Mouse (Mus musculus) neural tube, embryonic 12.5 days (tissue): ENCODE measurements around the gene Shpk. TPM values are rescaled to one million over a fixed set of nuclear protein-coding genes. Genes with fewer than 3 reads are reported as not detected.

Experiments used
- ATAC-seq: fragments of 200-750 bp; cut with Nextera tagmentation; 2 replicates; pipeline ENCODE4 v1.8.0; 2017; ENCODE audit warnings: low read depth, mild to moderate bottlenecking, moderate TSS enrichment, moderate library complexity; ENCODE audit not compliant: low FRiP score
- H3K27ac ChIP-seq: fragments of 300-500 bp; sonication (generic); 2 replicates; pipeline ENCODE4 v1.5.1; 2016
- H3K27me3 ChIP-seq: fragments of 300-500 bp; sonication (generic); replicated peaks from 2 replicates; pipeline ENCODE4 v1.6.1; 2016; ENCODE audit warnings: mild to moderate bottlenecking
- H3K36me3 ChIP-seq: fragments of 300-500 bp; sonication (generic); 2 replicates; pipeline ENCODE4 v1.6.1; 2016; ENCODE audit warnings: mild to moderate bottlenecking
- H3K4me1 ChIP-seq: fragments of 300-500 bp; sonication (generic); 2 replicates; pipeline ENCODE4 v1.6.1; 2016
- H3K4me2 ChIP-seq: fragments of 300-500 bp; sonication (generic); replicated peaks from 2 replicates; pipeline ENCODE4 v1.6.1; 2016; ENCODE audit warnings: mild to moderate bottlenecking
- H3K4me3 ChIP-seq: fragments of 300-500 bp; sonication (generic); 2 replicates; pipeline ENCODE4 v1.5.1; 2016
- H3K9ac ChIP-seq: fragments of 300-500 bp; sonication (generic); 2 replicates; pipeline ENCODE4 v1.6.1; 2016; ENCODE audit warnings: mild to moderate bottlenecking
- H3K9me3 ChIP-seq: fragments of 300-500 bp; sonication (generic); 2 replicates; pipeline ENCODE4 v1.6.1; 2016; ENCODE audit warnings: mild to moderate bottlenecking
- WGBS: fragments of 180-500 bp; shearing (Covaris S2); methylation state at CpG from one replicate; pipeline ENCODE4 v1.1.7; 2016; 5-methylcytosine and 5-hydroxymethylcytosine counted together
- polyA plus RNA-seq: library from polyadenylated mRNA; unstranded; fragments of >200 nt; fragmentation: Nextera tagmentation; extraction: Ambion mirVana; gene quantifications from 2 replicates; pipeline ENCODE4 v1.2.1, GENCODE M21; 2016

The Shpk gene
- polyA plus RNA-seq = 1.9 and 2.3 TPM in 2 replicates

DNA sequence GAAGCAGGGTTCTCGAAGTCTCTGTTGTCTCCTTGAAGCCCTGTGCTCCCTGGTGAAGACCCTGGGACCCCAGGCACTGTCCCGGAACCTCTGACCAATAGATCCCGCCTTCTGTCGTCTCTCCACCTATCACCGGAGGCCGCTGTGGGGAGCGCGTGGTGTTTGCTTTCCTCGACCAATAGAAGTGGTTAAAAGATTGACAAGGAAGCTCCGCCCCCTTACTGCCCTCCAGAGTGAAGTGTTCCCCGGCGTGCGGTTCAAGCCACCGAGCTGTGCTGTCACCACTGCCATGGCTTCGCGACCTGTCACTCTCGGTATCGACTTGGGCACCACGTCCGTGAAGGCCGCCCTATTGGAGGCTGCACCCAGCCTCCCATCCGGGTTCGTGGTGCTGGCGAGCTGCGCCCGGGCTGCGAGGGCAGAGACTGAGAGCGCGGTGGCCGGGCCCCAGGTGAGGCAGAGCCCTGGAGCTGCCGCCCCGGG lies at the start of gene Shpk:
Gene Shpk, plus strand, starts transcription at position 231 of the 483 bp plus-strand sequence.
- H3K4me3 ChIP-seq = peak within 1 kb of the TSS; percentile 63
- peak; percentile 98 for ATAC-seq
- no peaks in the 10 kb centered on the region for H3K27me3 ChIP-seq
- H3K4me2 ChIP-seq = peak within 1 kb of the TSS; percentile 93
- no peaks in the 10 kb centered on the region for H3K9me3 ChIP-seq
- WGBS = under 1% methylated on average over 32 of the region's 32 CpGs
- peaks cover 18% of the 10 kb centered on the region for H3K4me1 ChIP-seq
- H3K27ac ChIP-seq = no peak within 1 kb of the TSS
- H3K36me3 ChIP-seq = peaks cover 10% of the 10 kb centered on the region
- peak within 1 kb of the TSS; percentile 74 for H3K9ac ChIP-seq

DNA sequence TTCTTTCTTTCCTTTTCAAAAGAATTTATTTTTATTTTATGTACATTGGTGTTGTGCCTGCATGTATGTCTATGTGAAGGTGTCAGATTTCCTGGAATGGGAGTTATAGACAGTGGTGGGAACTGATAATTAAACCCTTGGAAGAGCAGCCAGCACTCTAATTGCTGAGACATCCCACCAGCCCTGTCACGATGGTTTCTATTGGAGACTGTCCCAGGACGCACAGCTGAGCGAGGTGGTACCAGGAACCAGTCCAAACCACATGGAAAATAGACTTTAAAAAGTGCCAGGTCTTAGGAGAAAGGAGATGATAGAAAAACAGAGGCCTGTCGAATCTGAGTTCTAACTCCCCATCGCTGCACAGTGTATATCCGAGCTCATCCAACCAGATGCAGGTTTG lies 44.2 kb upstream of the Shpk start:
- no peak overlapping the region for H3K9ac ChIP-seq
- no peak for ATAC-seq
- no peaks in the 10 kb centered on the region for H3K9me3 ChIP-seq
- H3K4me2 ChIP-seq = no peak overlapping the region
- no peaks in the 10 kb centered on the region for H3K36me3 ChIP-seq
- no peak overlapping the region for H3K27ac ChIP-seq
- H3K27me3 ChIP-seq = peaks cover 8% of the 10 kb centered on the region
- no peaks in the 10 kb centered on the region for H3K4me1 ChIP-seq
- WGBS = 80% methylated on average over 6 of the region's 6 CpGs
- H3K4me3 ChIP-seq = no peak overlapping the region

DNA sequence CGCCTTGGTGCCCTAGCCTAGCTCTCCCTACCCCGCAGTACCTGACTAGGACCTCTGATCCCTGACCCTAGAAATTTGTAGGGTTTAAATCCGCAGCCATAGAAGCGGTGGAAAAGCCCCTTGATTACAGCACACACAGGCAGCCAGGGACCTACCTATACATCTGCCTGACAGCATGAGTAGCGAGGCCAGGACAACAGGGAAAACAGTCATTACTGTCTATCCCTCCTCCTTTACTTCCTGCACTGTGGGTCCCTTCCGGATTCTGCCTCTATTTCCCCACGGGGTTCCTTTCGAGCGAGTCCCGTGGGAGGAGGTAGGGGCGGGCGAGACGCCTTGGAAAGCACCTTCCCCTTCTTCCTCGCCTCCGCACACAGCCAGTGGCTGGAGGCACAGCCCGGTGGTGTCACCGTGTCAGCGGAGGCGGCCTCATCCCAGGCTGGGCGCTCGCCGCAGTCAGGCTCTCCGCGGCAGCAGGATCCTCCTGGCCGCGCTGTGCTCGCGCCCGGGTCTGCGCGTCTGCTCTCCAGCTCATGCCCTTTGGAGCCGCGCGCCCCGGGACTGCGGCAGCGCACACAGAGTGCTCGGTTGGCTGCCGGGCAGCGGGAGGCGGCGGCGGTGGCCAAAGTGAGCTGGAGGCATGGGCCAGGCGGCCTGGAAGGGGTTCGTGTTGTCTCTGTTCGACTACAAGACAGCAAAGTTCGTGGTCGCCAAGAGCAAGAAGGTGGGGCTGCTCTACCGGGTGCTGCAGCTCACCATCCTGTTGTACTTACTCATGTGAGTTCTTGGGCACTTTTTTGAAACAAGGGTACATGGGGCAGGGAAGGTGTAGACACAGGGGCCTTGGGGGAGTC lies 39.1 kb upstream of the Shpk start, which contains the start of gene P2rx5:
Gene P2rx5, plus strand, starts transcription at position 465 of the 854 bp plus-strand sequence.
- 0 out of 2 replicates have a peak, but pooled peaks cover 4% of the 10 kb centered on the region for H3K4me1 ChIP-seq
- H3K4me3 ChIP-seq = peak within 1 kb of the TSS; percentile 36
- peaks cover 23% of the 10 kb centered on the region for H3K27me3 ChIP-seq
- H3K9ac ChIP-seq = peak within 1 kb of the TSS; percentile 45
- H3K9me3 ChIP-seq = no peaks in the 10 kb centered on the region
- ATAC-seq = 0 out of 2 replicates have a peak, but pooled peaks have one; percentile 48
- peak within 1 kb of the TSS; percentile 75 for H3K4me2 ChIP-seq
- no peaks in the 10 kb centered on the region for H3K36me3 ChIP-seq
- no peak within 1 kb of the TSS for H3K27ac ChIP-seq
- WGBS = 2% methylated on average over 49 of the region's 49 CpGs

DNA sequence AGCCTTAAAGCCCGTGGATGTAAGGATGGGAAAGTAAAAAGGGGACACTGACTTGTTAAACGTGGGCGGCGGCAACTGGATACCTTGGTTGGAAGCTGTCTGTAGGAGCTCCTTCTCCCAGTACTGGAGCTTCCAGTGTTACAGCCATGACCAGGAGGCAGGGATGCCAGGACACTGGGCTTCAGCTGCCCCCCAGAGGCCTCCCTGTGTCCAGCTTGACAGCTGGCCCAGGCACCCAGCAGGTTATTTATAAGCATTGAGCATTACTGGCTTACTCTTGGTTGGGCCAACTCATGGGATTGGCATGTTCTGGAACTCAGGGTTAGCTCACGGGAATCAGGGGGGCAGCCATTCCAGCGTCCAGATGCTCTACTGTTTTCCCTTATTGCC lies 38.5 kb upstream of the Shpk start:
- 0 out of 2 replicates have a peak, but pooled peaks cover 4% of the 10 kb centered on the region for H3K4me1 ChIP-seq
- no peak overlapping the region for H3K9ac ChIP-seq
- WGBS = 22% methylated on average over 6 of the region's 6 CpGs
- no peak overlapping the region for H3K4me3 ChIP-seq
- H3K27ac ChIP-seq = no peak overlapping the region
- H3K36me3 ChIP-seq = no peaks in the 10 kb centered on the region
- peak overlapping the region; percentile 75 for H3K4me2 ChIP-seq
- H3K27me3 ChIP-seq = peaks cover 23% of the 10 kb centered on the region
- no peaks in the 10 kb centered on the region for H3K9me3 ChIP-seq
- ATAC-seq = no peak

DNA sequence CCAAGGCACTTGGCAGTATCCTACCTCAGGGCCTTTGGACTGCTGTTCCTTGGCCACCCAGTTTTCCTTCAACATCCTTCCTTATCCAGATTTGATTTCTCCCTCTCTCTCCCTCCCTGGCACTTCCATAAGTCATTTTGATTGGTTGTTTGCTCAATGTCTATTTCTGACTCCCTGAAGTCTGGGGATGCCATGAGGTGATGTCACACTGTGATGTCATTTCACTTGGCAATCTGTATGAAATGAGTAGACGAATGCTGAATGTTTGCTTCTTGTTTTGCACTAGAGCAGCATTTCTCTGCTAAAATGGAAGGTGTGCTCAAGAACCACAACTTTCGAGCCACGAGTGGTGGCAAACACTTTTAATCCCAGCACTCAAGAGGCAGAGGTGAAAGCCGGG lies 37.6 kb upstream of the Shpk start:
- Histone ChIP-seq H3K27ac (no peak overlapping the region), H3K9me3 (no peaks in the 10 kb centered on the region), H3K9ac (no peak overlapping the region), H3K4me3 (no peak overlapping the region), H3K36me3 (no peaks in the 10 kb centered on the region), H3K4me2 (no peak overlapping the region), H3K27me3 (peaks cover 23% of the 10 kb centered on the region), H3K4me1 (0 out of 2 replicates have a peak, but pooled peaks cover 4% of the 10 kb centered on the region)
- 90% methylated on average over 4 of the region's 4 CpGs for WGBS
- no peak for ATAC-seq

DNA sequence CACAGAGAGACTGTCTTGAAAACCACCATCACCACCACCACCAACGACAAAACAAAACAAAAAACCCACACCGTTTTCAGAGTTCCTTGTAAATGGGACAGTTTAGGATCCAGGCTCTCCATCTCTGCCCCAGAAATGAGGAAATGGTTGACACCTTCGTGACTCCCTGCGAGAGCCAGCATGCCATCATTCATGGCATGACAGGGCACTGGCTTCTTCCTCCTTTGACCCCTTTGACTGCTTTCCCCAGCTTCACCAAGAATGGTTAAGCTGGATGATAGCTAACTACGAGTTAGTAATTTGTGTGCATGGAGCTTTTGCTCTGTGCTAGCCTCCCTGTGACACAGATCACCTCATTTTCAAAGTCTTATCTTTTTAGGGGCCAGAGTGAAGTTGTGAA lies 37.0 kb upstream of the Shpk start:
- 71% methylated on average over 5 of the region's 5 CpGs for WGBS
- H3K4me1 ChIP-seq = 0 out of 2 replicates have a peak, but pooled peaks cover 4% of the 10 kb centered on the region

DNA sequence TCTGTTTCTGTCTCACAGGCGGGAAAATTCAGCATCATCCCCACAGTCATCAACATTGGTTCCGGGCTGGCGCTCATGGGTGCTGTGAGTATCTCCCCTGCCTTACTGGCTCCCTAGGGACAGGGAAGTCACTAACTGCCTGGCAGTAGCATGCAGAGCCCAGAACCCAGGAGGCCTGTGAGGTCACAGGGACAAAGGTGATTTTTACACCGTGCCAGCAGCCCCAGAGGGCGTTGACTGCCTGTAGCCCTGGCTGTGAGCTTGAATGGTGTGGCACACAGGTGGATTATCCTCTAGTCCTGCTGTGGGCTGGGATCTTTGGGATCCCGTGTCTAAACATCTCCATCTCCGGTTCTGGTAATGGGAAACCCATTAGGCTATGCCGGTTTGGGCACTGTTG lies 31.2 kb upstream of the Shpk start:
- 0 out of 2 replicates have a peak overlapping the region, but pooled peaks have one; percentile 17 for H3K9ac ChIP-seq
- WGBS = 88% methylated on average over 8 of the region's 8 CpGs
- ATAC-seq = no peak
- H3K36me3 ChIP-seq = peaks cover 8% of the 10 kb centered on the region; the same call in 1 of the 2 replicates
- H3K4me3 ChIP-seq = no peak overlapping the region
- no peak overlapping the region for H3K27ac ChIP-seq
- no peak overlapping the region for H3K4me2 ChIP-seq
- no peaks in the 10 kb centered on the region for H3K27me3 ChIP-seq
- H3K9me3 ChIP-seq = no peaks in the 10 kb centered on the region
- no peaks in the 10 kb centered on the region for H3K4me1 ChIP-seq

More for the DNA sequence above, 37.0 kb upstream of the Shpk start:
- ATAC-seq = no peak
- Histone ChIP-seq H3K9ac (no peak overlapping the region), H3K9me3 (no peaks in the 10 kb centered on the region), H3K4me3 (no peak overlapping the region), H3K4me2 (no peak overlapping the region), H3K36me3 (no peaks in the 10 kb centered on the region), H3K27me3 (peaks cover 23% of the 10 kb centered on the region), H3K27ac (no peak overlapping the region)

- 84% methylated on average over 6 of the region's 6 CpGs for WGBS
- Histone ChIP-seq H3K27ac (no peak overlapping the region), H3K9ac (no peak overlapping the region), H3K9me3 (no peaks in the 10 kb centered on the region), H3K4me3 (no peak overlapping the region), H3K4me1 (no peaks in the 10 kb centered on the region), H3K4me2 (no peak overlapping the region), H3K27me3 (no peaks in the 10 kb centered on the region), H3K36me3 (peaks cover 10% of the 10 kb centered on the region; the same call in 1 of the 2 replicates)
- no peak for ATAC-seq
Observed at GRCm38 (mm10) chr11:73168576-73168975, 30.7 kb upstream of the Shpk start.

DNA sequence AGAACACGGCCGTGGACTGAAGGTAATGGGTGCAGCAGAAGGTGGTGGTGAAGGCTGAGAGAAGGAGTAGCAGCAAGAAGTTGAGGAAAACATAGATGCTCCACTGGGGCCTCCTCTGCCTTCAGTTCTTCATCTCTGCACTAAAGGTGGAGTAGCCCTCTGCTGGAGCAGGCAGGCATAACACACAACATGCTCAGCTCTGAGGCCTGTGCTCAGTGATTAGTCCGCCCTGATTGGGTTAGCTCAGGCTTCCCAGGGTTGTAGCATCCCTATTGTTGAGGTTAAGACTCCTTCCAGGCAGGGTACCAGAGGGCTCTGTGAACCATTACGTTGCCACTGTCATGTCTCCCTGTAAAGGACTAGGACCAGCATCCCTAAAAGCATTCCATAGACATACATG lies 30.0 kb upstream of the Shpk start:
- WGBS = 55% methylated on average over 4 of the region's 4 CpGs
- peak; percentile 60; the same call in 1 of the 2 replicates for ATAC-seq
- H3K4me1 ChIP-seq = no peaks in the 10 kb centered on the region
- H3K9me3 ChIP-seq = no peaks in the 10 kb centered on the region
- H3K4me2 ChIP-seq = no peak overlapping the region
- no peak overlapping the region for H3K27ac ChIP-seq
- H3K9ac ChIP-seq = no peak overlapping the region
- H3K27me3 ChIP-seq = no peaks in the 10 kb centered on the region
- peaks cover 13% of the 10 kb centered on the region; the same call in 1 of the 2 replicates for H3K36me3 ChIP-seq
- no peak overlapping the region for H3K4me3 ChIP-seq

DNA sequence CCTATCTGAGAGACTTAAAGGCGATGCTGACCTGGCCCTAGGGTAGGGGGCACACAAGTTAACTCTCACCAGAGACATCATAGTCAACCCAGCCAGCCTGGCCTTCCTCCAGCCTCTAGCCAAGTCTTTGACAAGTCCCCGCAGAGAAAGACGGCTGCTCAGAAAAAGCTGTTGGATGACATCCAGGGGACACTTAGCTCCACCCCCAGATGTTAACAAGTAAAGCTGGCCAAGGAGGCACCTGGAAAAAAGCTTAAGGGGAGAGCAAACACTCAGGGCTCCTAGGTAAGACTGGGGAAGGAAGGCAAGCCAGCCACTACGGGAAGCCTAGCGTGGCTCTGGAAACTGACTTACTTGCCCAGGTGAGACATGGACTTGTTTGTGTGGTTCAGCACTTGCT lies 27.1 kb upstream of the Shpk start:
- H3K9me3 ChIP-seq = no peaks in the 10 kb centered on the region
- H3K9ac ChIP-seq = no peak overlapping the region
- no peaks in the 10 kb centered on the region for H3K27me3 ChIP-seq
- WGBS = 65% methylated on average over 5 of the region's 5 CpGs
- peaks cover 16% of the 10 kb centered on the region; the same call in 1 of the 2 replicates for H3K36me3 ChIP-seq
- H3K4me2 ChIP-seq = no peak overlapping the region
- peaks cover 13% of the 10 kb centered on the region for H3K4me1 ChIP-seq
- H3K27ac ChIP-seq = no peak overlapping the region
- no peak overlapping the region for H3K4me3 ChIP-seq
- ATAC-seq = no peak

DNA sequence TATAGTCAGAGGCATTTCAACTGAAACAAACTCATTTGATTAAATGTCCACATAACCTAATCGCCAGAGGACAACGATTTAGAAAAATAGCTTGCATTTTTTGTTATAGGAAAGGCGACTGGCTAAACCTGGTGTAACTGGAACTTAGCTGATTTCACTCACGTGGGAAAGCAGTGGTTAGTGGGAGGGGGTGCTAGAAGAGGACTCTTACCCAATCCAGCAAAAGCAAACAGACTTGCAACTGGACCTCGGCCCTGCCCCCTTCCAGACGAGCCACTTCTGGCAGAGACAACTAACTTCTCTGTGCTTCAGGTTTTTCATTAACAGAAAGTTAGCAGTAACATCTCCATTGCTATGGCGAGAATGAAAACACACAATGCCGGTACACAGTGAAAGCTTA lies 23.6 kb upstream of the Shpk start:
- Histone ChIP-seq H3K9ac (peak overlapping the region; percentile 86), H3K4me1 (peaks cover 25% of the 10 kb centered on the region), H3K27me3 (no peaks in the 10 kb centered on the region), H3K36me3 (peaks cover 18% of the 10 kb centered on the region), H3K27ac (no peak overlapping the region), H3K4me2 (peak overlapping the region; percentile 73), H3K4me3 (peak overlapping the region; percentile 93), H3K9me3 (no peaks in the 10 kb centered on the region)
- 48% methylated on average over 8 of the region's 8 CpGs for WGBS
- no peak for ATAC-seq

GRCm38 (mm10) chr11:73176186-73176585 lies 23.1 kb upstream of the Shpk start:
- Histone ChIP-seq H3K9me3 (no peaks in the 10 kb centered on the region), H3K4me1 (peaks cover 25% of the 10 kb centered on the region), H3K9ac (peak overlapping the region; percentile 86), H3K36me3 (peaks cover 18% of the 10 kb centered on the region), H3K27me3 (no peaks in the 10 kb centered on the region), H3K4me3 (peak overlapping the region; percentile 93), H3K4me2 (peak overlapping the region; percentile 73), H3K27ac (peak overlapping the region; percentile 57; the same call in 1 of the 2 replicates)
- ATAC-seq = no peak
- WGBS = under 1% methylated on average over 15 of the region's 15 CpGs
